Mouse (Mus musculus) cortical plate, adult 2 months (tissue): ENCODE data around the gene Olfr527.

ENCODE experiments used
- CTCF ChIP-seq: fragments of 200-500 bp; IDR thresholded peaks from 2 replicates; pipeline ENCODE4 v1.5.1; 2011; ENCODE audit warnings: mild to moderate bottlenecking, control low read depth, low read length; ENCODE audit not compliant: insufficient read depth; ENCODE audit errors: extremely low read depth
- POLR2A ChIP-seq: fragments of 200-500 bp; IDR thresholded peaks from 2 replicates; pipeline ENCODE4 v1.6.1; 2011; ENCODE audit warnings: mild to moderate bottlenecking, low read length, control low read depth; ENCODE audit not compliant: insufficient read depth; ENCODE audit errors: extremely low read depth

GRCm38 (mm10) chr7:140333717-140334116, at the start of gene Olfr527:
- TF ChIP-seq CTCF (no peak), POLR2A (no peak)
